Mouse (Mus musculus) lung, postnatal 14 days (tissue): ENCODE results near the gene Sec63.

Experiments
- DNase-seq: peaks from one replicate; pipeline ENCODE4 v3.0.0; 2021

Sec63 gene

GRCm38 (mm10) chr10:42830409-42830808 lies 69.1 kb downstream of the Sec63 start:
- DNase-seq = peak; percentile 33

GRCm38 (mm10) chr10:42832677-42833076 lies 71.4 kb downstream of the Sec63 start:
- DNase-seq = no peak

GRCm38 (mm10) chr10:42833871-42834727 lies 72.8 kb downstream of the Sec63 start:
- peak; percentile 29 for DNase-seq

- DNase-seq = no peak
Observed at GRCm38 (mm10) chr10:42838106-42838505, 76.8 kb downstream of the Sec63 start.

GRCm38 (mm10) chr10:42838736-42839135 lies 77.4 kb downstream of the Sec63 start:
- DNase-seq = no peak

GRCm38 (mm10) chr10:42840036-42840435 lies 78.7 kb downstream of the Sec63 start:
- no peak for DNase-seq

GRCm38 (mm10) chr10:42841531-42842195 lies 80.4 kb downstream of the Sec63 start:
- DNase-seq = no peak

- DNase-seq = peak; percentile 85
Observed at GRCm38 (mm10) chr10:42842358-42842757, 81.1 kb downstream of the Sec63 start.

GRCm38 (mm10) chr10:42843416-42843815 lies 82.1 kb downstream of the Sec63 start:
- DNase-seq = no peak

GRCm38 (mm10) chr10:42845480-42845879 lies 84.2 kb downstream of the Sec63 start:
- DNase-seq = no peak

GRCm38 (mm10) chr10:42848179-42849080 lies 87.1 kb downstream of the Sec63 start:
- DNase-seq = no peak

- no peak for DNase-seq
Observed at GRCm38 (mm10) chr10:42849081-42849400, 87.7 kb downstream of the Sec63 start.

- DNase-seq = no peak
Observed at GRCm38 (mm10) chr10:42854838-42855237, 93.5 kb downstream of the Sec63 start.

- peak; percentile 54 for DNase-seq
Observed at GRCm38 (mm10) chr10:42855250-42855649, 94.0 kb downstream of the Sec63 start.

- DNase-seq = no peak
Observed at GRCm38 (mm10) chr10:42856574-42856973, 95.3 kb downstream of the Sec63 start.

GRCm38 (mm10) chr10:42857021-42857420 lies 95.7 kb downstream of the Sec63 start:
- no peak for DNase-seq

- DNase-seq = no peak
Observed at GRCm38 (mm10) chr10:42859781-42860158, 98.5 kb downstream of the Sec63 start.

GRCm38 (mm10) chr10:42860159-42860911 lies 99.0 kb downstream of the Sec63 start, which contains the start of gene Scml4:
Scml4 (plus strand) TSS chr10:42860370.
- no peak for DNase-seq

GRCm38 (mm10) chr10:42861446-42861845 lies 100.2 kb downstream of the Sec63 start:
- no peak for DNase-seq

GRCm38 (mm10) chr10:42862102-42862740 lies 100.9 kb downstream of the Sec63 start:
- DNase-seq = peak; percentile 53

GRCm38 (mm10) chr10:42862806-42863205 lies 101.5 kb downstream of the Sec63 start:
- no peak for DNase-seq
